Mouse (Mus musculus) bone marrow macrophage, adult 2 months (primary cell): ENCODE measurements around the gene Bri3bp. TPM values are rescaled to one million over a fixed set of nuclear protein-coding genes. Genes with fewer than 3 reads are reported as not detected.

ENCODE experiments used
- H3K27ac ChIP-seq: 2 replicates; pipeline ENCODE4 v1.5.1; 2012; ENCODE audit warnings: low read depth, low read length; ENCODE audit not compliant: insufficient read depth
- H3K4me1 ChIP-seq: 2 replicates; pipeline ENCODE4 v1.6.1; 2012; ENCODE audit warnings: low read length; ENCODE audit not compliant: control insufficient read depth, insufficient read depth
- H3K4me3 ChIP-seq: 2 replicates; pipeline ENCODE4 v1.5.1; 2012; ENCODE audit warnings: mild to moderate bottlenecking, low read length, moderate library complexity; ENCODE audit not compliant: insufficient read depth
- CTCF ChIP-seq: IDR thresholded peaks from 2 replicates; pipeline ENCODE4 v1.5.1; 2012; ENCODE audit warnings: low read depth, mild to moderate bottlenecking, low read length, moderate library complexity
- POLR2A ChIP-seq: IDR thresholded peaks from 2 replicates; pipeline ENCODE4 v1.6.1; 2012; ENCODE audit warnings: mild to moderate bottlenecking, low read depth, low read length, borderline replicate concordance
- polyA plus RNA-seq: library from polyadenylated mRNA; stranded (reverse); fragments of >200 nt; gene quantifications from 2 replicates; pipeline ENCODE4 v1.2.4, GENCODE M21; 2012; ENCODE audit not compliant: missing spikeins, insufficient read depth, insufficient read length

The Bri3bp gene
- polyA plus RNA-seq, 1 experiment, result 11.6 TPM

GRCm38 (mm10) chr5:125470713-125471112 is 29.3 kb downstream of the Bri3bp start:
- peaks cover 9% of the 10 kb centered on the region; the same call in 1 of the 2 replicates for H3K4me1 ChIP-seq
- no peak overlapping the region for H3K27ac ChIP-seq
- no peak for TF ChIP-seq CTCF
- TF ChIP-seq POLR2A, result no peak
- H3K4me3 ChIP-seq, result no peak overlapping the region

DNA sequence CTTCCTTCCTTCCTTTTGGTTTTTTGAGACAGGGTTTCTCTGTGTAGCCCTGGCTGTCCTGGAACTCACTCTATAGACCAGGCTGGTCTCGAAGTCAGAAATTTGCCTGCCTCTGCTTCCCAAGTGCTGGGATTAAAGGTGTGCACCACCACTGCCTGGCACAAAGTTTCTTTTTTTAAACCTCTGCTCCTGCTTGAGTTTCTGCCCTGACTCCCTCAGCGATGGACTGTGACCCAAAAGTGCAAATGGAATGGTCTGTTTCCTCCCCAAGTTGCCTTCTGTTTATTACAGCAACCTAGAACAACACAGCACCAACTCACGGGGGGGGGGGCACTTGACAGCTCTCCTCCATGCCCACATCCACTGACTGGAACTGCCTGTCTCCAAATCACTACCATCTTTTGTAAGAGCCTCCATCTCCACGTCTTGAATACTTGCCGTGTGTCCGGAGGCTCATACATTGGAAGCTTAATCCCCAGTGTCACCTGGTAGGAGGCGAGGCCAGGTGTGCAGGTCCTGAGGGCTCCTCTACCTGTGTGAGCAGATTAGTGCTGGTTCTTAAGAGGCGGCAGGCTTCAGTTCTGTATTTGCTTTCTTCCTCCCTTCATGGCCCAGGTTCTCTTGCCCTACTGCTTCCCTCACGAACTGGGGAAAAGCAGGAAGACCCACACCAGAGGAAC is 31.6 kb downstream of the Bri3bp start:
- no peak overlapping the region for H3K27ac ChIP-seq
- peaks cover 15% of the 10 kb centered on the region for H3K4me1 ChIP-seq
- no peak for TF ChIP-seq POLR2A
- TF ChIP-seq CTCF, result no peak
- H3K4me3 ChIP-seq, result no peak overlapping the region

- TF ChIP-seq CTCF (no peak), POLR2A (no peak)
- Histone ChIP-seq H3K27ac (no peak overlapping the region), H3K4me3 (peak overlapping the region; percentile 68), H3K4me1 (peaks cover 23% of the 10 kb centered on the region)
These were observed 33.7 kb downstream of the Bri3bp start for GRCm38 (mm10) chr5:125475030-125475429.

GRCm38 (mm10) chr5:125475601-125476285 is 34.4 kb downstream of the Bri3bp start, which contains the start of gene Aacs:
Aacs (plus strand) TSS chr5:125475814.
- peaks cover 23% of the 10 kb centered on the region for H3K4me1 ChIP-seq
- H3K27ac ChIP-seq, result peak within 1 kb of the TSS; percentile 55
- peak within 1 kb of the TSS; percentile 68 for H3K4me3 ChIP-seq
- TF ChIP-seq POLR2A (peak; percentile 72; the same call in 1 of the 2 replicates), CTCF (no peak)

- peak overlapping the region; percentile 68 for H3K4me3 ChIP-seq
- H3K4me1 ChIP-seq, result peaks cover 23% of the 10 kb centered on the region
- TF ChIP-seq CTCF, result no peak
- TF ChIP-seq POLR2A, result no peak
- H3K27ac ChIP-seq, result peak overlapping the region; percentile 55
These were observed 34.9 kb downstream of the Bri3bp start for GRCm38 (mm10) chr5:125476286-125476625.

DNA sequence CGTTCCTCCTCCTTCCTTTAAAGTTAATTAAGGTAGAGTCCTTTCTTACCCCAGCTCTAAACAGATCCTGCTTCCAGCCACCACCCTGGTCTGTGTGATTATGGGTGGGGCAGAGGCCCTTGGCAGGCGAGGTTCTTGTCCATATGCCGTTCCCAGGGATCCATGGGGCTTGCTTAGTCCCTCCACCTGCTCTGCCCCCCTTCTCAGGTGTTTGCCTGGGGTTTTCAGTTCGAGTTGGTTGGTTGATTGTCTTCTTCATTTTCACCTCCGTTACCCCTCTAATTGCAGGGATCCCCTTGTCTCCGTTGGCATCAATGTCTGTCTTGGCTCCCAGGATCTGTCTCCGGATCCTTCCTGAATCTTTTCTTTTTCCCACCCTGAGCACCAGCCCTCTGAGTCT is 35.4 kb downstream of the Bri3bp start:
- Histone ChIP-seq H3K4me1 (peaks cover 29% of the 10 kb centered on the region), H3K4me3 (peak overlapping the region; percentile 68), H3K27ac (no peak overlapping the region)
- no peak for TF ChIP-seq POLR2A

DNA sequence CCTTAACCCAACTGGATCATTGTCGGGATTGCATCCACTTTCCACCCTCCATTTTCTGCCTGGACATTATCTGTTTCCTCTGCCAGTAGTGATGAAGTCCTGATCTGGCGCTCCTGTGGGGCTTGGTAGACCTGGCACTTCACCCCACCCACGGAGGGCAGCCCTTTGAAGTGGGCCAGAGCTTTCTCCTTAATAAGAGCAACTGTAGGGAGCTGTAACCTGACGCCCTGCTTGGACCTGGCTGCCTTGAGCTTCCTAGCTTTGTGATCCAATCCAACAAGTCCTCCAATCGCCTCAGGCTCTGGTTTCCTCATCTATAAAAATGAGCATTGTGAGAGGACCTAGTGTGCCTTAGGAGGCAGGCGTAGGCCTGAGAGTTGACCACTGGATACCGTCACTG is 36.2 kb downstream of the Bri3bp start:
- Histone ChIP-seq H3K4me3 (peak overlapping the region; percentile 68), H3K27ac (no peak overlapping the region), H3K4me1 (peaks cover 35% of the 10 kb centered on the region)
- TF ChIP-seq POLR2A (no peak), CTCF (no peak)

- H3K4me1 ChIP-seq, result peaks cover 40% of the 10 kb centered on the region
- no peak overlapping the region for H3K4me3 ChIP-seq
These were observed 36.7 kb downstream of the Bri3bp start for GRCm38 (mm10) chr5:125478037-125478436.

GRCm38 (mm10) chr5:125479376-125479775 is 38.0 kb downstream of the Bri3bp start:
- no peak for TF ChIP-seq CTCF
- TF ChIP-seq POLR2A, result no peak
- H3K4me3 ChIP-seq, result no peak overlapping the region
- peaks cover 50% of the 10 kb centered on the region for H3K4me1 ChIP-seq
- no peak overlapping the region for H3K27ac ChIP-seq

More at GRCm38 (mm10) chr5:125478037-125478436, 36.7 kb downstream of the Bri3bp start:
- no peak overlapping the region for H3K27ac ChIP-seq
- no peak for TF ChIP-seq CTCF
- no peak for TF ChIP-seq POLR2A
